Mouse (Mus musculus) kidney, embryonic 16.5 days (tissue): ENCODE measurements around the gene Gpsm3. TPM values are rescaled to one million over a fixed set of nuclear protein-coding genes. Genes with fewer than 3 reads are reported as not detected.

Experiments used
- ATAC-seq: fragments of 200-750 bp; cut with Nextera tagmentation; 2 replicates; pipeline ENCODE4 v1.8.0; 2017; ENCODE audit warnings: moderate TSS enrichment; ENCODE audit not compliant: low FRiP score, low TSS enrichment
- H3K27ac ChIP-seq: fragments of 300-500 bp; sonication (generic); 2 replicates; pipeline ENCODE4 v1.5.1; 2014; ENCODE audit warnings: low read length
- H3K27me3 ChIP-seq: fragments of 300-500 bp; sonication (generic); 2 replicates; pipeline ENCODE4 v1.6.1; 2014; ENCODE audit warnings: low read length, control low read depth, mixed read lengths; ENCODE audit not compliant: insufficient read depth
- H3K36me3 ChIP-seq: fragments of 300-500 bp; sonication (generic); 2 replicates; pipeline ENCODE4 v1.6.1; 2014; ENCODE audit warnings: low read length, control low read depth, mixed read lengths; ENCODE audit not compliant: insufficient read depth
- H3K4me1 ChIP-seq: fragments of 300-500 bp; sonication (generic); 2 replicates; pipeline ENCODE4 v1.6.1; 2014; ENCODE audit warnings: low read length, control low read depth, mixed read lengths; ENCODE audit not compliant: insufficient read depth
- H3K4me2 ChIP-seq: fragments of 300-500 bp; sonication (generic); replicated peaks from 2 replicates; pipeline ENCODE4 v1.6.1; 2014; ENCODE audit warnings: low read depth, low read length
- H3K4me3 ChIP-seq: fragments of 300-500 bp; sonication (generic); 2 replicates; pipeline ENCODE4 v1.5.1; 2014; ENCODE audit warnings: mild to moderate bottlenecking, low read length
- H3K9ac ChIP-seq: fragments of 300-500 bp; sonication (generic); replicated peaks from 2 replicates; pipeline ENCODE4 v1.6.1; 2014; ENCODE audit warnings: low read length
- H3K9me3 ChIP-seq: fragments of 300-500 bp; sonication (generic); 2 replicates; pipeline ENCODE4 v1.6.1; 2016; ENCODE audit warnings: low read length, control low read depth
- WGBS: fragments of 180-500 bp; shearing (Covaris S2); extraction: QIAGEN DNeasy Blood & Tissue Kit; methylation state at CpG from one replicate; pipeline ENCODE4 v1.1.7; 2014; 5-methylcytosine and 5-hydroxymethylcytosine counted together
- polyA plus RNA-seq: library from polyadenylated mRNA; unstranded; fragments of >200 nt; fragmentation: Nextera tagmentation; extraction: Ambion mirVana; gene quantifications from 2 replicates; pipeline ENCODE4 v1.2.1, GENCODE M21; 2015

Gene Gpsm3
- polyA plus RNA-seq, 1 experiment from 2014 or later, result 21.5 TPM

DNA sequence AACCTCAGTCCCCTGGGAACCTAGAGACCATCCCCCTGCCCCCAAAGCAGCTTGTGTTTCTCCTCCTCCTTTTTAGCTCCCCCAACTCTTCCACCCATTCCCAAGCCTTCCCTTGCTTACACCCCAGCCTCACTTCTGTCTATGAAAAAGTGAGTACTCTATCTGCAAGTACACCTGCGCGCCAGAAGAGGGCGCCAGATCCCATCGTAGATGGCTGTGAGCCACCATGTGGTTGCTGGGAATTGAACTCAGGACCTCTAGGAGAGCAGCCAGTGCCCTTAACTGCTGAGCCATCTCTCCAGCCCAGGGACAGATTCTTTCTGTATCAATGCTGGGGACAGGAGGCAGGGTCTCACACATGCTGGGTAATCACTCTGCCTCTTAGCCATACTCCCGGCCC lies 17.7 kb upstream of the Gpsm3 start:
- no peaks in the 10 kb centered on the region for H3K36me3 ChIP-seq
- H3K9me3 ChIP-seq, result no peaks in the 10 kb centered on the region
- no peak overlapping the region for H3K4me3 ChIP-seq
- ATAC-seq, result no peak
- 0 out of 2 replicates have a peak, but pooled peaks cover 2% of the 10 kb centered on the region for H3K4me1 ChIP-seq
- no peaks in the 10 kb centered on the region for H3K27me3 ChIP-seq
- H3K27ac ChIP-seq, result no peak overlapping the region
- no peak overlapping the region for H3K9ac ChIP-seq
- no peak overlapping the region for H3K4me2 ChIP-seq
- 19% methylated on average over 5 of the region's 5 CpGs for WGBS

DNA sequence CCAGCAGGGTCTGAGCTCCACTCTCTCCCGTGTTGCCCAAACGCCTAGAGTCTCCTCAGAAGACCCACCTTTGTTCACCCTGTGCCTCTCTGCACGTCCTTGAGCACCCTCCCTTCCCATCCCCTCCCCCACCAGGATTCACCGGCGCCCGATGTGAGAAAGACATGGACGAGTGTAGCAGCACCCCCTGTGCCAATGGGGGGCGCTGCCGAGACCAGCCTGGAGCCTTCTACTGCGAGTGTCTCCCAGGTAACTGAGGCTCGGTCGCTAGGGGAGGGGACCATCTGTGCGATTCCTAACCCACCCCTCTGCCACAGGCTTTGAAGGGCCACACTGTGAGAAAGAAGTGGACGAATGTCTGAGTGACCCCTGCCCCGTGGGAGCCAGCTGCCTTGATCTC lies 17.2 kb upstream of the Gpsm3 start:
- Histone ChIP-seq H3K4me1 (no peaks in the 10 kb centered on the region), H3K36me3 (no peaks in the 10 kb centered on the region), H3K27ac (no peak overlapping the region), H3K4me3 (no peak overlapping the region), H3K27me3 (no peaks in the 10 kb centered on the region), H3K9me3 (no peaks in the 10 kb centered on the region), H3K4me2 (no peak overlapping the region), H3K9ac (no peak overlapping the region)
- no peak for ATAC-seq
- WGBS, result 16% methylated on average over 15 of the region's 15 CpGs

DNA sequence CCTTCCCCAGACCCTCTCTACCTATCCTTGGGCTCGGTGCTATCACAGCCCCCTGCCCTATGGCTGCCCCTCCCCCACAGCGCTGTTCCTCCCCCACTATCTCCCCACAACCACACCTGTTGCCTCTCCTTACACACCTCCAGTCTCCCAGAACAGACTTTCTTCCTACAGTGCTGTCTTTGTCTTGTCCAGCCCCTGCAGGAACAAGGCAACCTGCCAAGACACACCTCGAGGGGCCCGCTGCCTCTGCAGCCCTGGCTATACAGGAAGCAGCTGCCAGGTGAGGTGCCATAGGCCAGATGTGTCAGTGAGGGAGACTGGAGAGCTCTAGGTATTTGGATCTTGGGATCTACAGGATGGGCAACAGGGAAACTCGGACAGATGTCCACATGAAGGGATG lies 13.0 kb upstream of the Gpsm3 start:
- H3K9ac ChIP-seq, result no peak overlapping the region
- ATAC-seq, result no peak
- WGBS, result 69% methylated on average over 5 of the region's 5 CpGs
- no peaks in the 10 kb centered on the region for H3K4me1 ChIP-seq
- no peak overlapping the region for H3K4me3 ChIP-seq
- H3K9me3 ChIP-seq, result no peaks in the 10 kb centered on the region
- H3K4me2 ChIP-seq, result no peak overlapping the region
- no peak overlapping the region for H3K27ac ChIP-seq
- no peaks in the 10 kb centered on the region for H3K36me3 ChIP-seq
- H3K27me3 ChIP-seq, result no peaks in the 10 kb centered on the region

DNA sequence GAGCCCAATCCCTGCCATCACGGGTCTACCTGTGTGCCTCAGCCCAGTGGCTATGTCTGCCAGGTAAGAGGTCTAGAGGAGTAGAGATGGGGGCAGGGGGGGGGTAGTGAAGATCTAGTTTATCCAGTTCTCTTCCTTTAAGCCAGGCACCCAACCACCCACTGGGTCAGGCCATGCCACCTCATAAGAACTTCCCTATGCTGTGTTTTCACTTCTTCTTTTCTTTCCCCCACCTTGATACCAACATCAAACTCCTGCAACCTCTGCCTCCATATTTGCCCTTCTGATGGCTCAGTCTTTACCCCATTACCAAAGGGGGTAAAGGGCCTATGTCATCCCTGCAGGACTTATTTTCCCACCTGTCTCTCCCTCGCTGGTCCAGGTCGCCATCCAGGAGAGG lies 11.5 kb upstream of the Gpsm3 start:
- H3K36me3 ChIP-seq, result no peaks in the 10 kb centered on the region
- H3K9ac ChIP-seq, result no peak overlapping the region
- H3K4me1 ChIP-seq, result no peaks in the 10 kb centered on the region
- no peak for ATAC-seq
- no peak overlapping the region for H3K27ac ChIP-seq
- H3K4me2 ChIP-seq, result no peak overlapping the region
- no peaks in the 10 kb centered on the region for H3K9me3 ChIP-seq
- H3K27me3 ChIP-seq, result no peaks in the 10 kb centered on the region
- H3K4me3 ChIP-seq, result no peak overlapping the region
- WGBS, result 96% methylated on average over 3 of the region's 3 CpGs

DNA sequence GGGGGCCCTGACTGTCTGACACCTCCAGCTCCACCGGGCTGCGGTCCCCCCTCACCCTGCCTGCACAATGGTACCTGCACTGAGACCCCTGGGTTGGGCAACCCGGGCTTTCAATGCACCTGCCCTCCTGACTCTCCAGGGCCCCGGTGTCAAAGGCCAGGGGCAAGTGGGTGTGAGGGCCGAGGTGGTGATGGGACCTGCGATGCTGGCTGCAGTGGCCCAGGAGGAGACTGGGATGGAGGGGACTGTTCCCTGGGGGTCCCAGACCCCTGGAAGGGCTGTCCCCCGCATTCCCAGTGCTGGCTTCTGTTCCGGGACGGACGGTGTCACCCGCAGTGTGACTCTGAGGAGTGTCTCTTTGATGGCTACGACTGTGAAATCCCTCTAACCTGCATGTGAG lies 7.1 kb upstream of the Gpsm3 start:
- Histone ChIP-seq H3K4me2 (no peak overlapping the region), H3K4me3 (no peak overlapping the region), H3K36me3 (no peaks in the 10 kb centered on the region), H3K9ac (no peak overlapping the region), H3K27me3 (no peaks in the 10 kb centered on the region), H3K4me1 (peaks cover 9% of the 10 kb centered on the region), H3K9me3 (no peaks in the 10 kb centered on the region), H3K27ac (no peak overlapping the region)
- no peak for ATAC-seq
- 84% methylated on average over 12 of the region's 12 CpGs for WGBS

DNA sequence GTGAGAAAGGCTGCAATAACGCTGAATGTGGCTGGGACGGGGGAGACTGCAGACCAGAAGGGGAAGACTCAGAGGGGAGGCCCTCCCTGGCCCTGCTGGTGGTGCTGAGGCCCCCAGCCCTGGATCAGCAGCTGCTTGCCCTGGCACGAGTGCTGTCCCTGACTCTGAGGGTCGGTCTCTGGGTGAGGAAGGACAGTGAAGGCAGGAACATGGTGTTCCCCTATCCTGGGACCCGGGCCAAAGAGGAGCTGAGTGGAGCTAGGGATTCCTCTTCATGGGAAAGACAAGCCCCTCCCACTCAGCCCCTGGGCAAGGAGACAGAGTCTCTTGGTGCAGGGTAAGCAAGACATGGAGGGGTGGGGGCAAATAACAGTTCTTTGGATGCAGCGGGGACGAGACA lies 6.2 kb upstream of the Gpsm3 start:
- Histone ChIP-seq H3K9me3 (no peaks in the 10 kb centered on the region), H3K27me3 (no peaks in the 10 kb centered on the region), H3K4me3 (no peak overlapping the region), H3K27ac (no peak overlapping the region), H3K4me2 (no peak overlapping the region), H3K36me3 (no peaks in the 10 kb centered on the region), H3K4me1 (peaks cover 15% of the 10 kb centered on the region), H3K9ac (no peak overlapping the region)
- ATAC-seq, result no peak
- WGBS, result 64% methylated on average over 7 of the region's 7 CpGs

DNA sequence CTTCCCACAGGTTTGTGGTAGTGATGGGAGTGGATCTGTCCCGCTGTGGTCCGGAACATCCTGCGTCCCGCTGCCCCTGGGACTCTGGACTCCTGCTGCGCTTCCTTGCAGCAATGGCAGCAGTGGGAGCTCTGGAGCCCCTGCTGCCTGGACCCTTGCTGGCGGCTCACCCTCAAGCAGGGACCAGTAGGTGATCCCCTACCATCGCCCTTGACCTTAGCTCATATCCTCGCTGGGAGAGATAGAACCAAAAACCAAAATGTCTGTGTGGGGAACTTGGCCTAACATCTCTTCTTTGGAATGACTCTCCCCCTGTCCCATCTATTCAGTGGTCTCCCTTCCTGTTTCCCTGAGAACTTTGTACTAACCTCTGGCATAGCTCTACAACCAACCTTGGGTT lies 5.8 kb upstream of the Gpsm3 start:
- H3K9me3 ChIP-seq, result no peaks in the 10 kb centered on the region
- H3K9ac ChIP-seq, result no peak overlapping the region
- H3K27ac ChIP-seq, result no peak overlapping the region
- no peaks in the 10 kb centered on the region for H3K36me3 ChIP-seq
- no peak overlapping the region for H3K4me2 ChIP-seq
- H3K4me1 ChIP-seq, result peaks cover 19% of the 10 kb centered on the region
- no peak overlapping the region for H3K4me3 ChIP-seq
- WGBS, result 88% methylated on average over 8 of the region's 8 CpGs
- H3K27me3 ChIP-seq, result no peaks in the 10 kb centered on the region
- no peak for ATAC-seq

DNA sequence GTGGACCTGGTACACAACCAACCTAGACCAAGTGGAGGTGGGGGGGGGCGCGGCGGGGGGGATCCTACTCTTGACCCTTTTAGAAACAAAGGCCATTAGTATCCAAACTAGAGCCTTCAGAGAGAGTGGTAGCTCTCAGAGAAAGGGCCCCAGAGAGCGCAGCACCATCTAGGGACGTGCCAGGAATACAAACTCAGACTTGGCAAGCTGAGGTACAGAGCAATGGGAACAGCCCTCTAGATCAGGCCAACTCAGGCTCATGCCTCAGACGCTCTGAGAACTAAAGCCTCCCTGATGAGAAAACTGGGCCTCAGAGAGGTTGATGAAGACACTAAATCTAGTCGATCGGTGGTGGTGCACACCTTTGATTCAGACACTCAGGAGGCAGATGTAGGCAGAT lies 4.5 kb upstream of the Gpsm3 start:
- no peak overlapping the region for H3K4me2 ChIP-seq
- H3K4me3 ChIP-seq, result no peak overlapping the region
- H3K27me3 ChIP-seq, result no peaks in the 10 kb centered on the region
- no peak overlapping the region for H3K27ac ChIP-seq
- no peak overlapping the region for H3K9ac ChIP-seq
- 94% methylated on average over 8 of the region's 8 CpGs for WGBS
- ATAC-seq, result no peak
- peaks cover 32% of the 10 kb centered on the region for H3K4me1 ChIP-seq
- H3K9me3 ChIP-seq, result no peaks in the 10 kb centered on the region
- no peaks in the 10 kb centered on the region for H3K36me3 ChIP-seq

DNA sequence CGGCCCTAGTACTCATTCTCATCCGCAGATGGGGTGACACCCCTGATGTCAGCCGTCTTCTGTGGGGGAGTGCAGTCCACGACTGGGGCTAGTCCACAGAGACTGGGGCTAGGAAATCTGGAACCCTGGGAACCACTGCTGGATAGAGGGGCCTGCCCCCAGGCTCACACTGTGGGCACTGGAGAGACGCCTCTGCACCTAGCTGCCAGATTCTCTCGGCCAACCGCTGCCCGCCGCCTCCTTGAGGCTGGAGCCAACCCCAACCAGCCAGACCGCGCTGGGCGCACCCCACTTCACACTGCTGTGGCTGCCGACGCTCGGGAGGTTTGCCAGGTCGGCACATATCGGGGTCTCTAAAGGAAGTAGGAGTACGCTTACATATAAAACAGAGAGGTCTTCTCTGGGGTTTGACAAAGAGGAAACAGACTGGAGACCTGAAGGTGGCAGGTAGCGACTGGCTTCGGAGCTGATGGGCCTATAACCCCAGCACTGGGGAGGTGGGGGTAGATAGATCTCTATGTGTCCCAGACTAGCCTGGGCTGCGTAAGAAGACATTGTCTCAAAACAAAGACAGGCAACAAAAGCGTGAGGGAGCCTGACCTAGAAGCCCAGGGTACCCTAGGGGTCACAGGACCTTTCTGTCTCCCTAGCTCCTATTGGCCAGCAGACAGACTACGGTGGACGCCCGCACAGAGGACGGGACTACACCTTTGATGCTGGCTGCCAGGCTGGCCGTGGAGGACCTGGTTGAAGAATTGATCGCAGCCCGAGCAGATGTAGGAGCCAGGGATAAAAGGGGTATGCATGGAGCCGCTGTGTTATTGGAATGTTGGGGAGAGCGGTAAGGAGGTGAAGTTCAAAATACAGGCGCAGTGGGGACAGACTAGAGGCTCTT lies 3.5 kb upstream of the Gpsm3 start:
- Histone ChIP-seq H3K4me2 (peak overlapping the region; percentile 95), H3K27me3 (no peaks in the 10 kb centered on the region), H3K4me3 (peak overlapping the region; percentile 68), H3K9me3 (no peaks in the 10 kb centered on the region), H3K4me1 (peaks cover 42% of the 10 kb centered on the region), H3K9ac (peak overlapping the region; percentile 84), H3K36me3 (no peaks in the 10 kb centered on the region), H3K27ac (peak overlapping the region; percentile 98)
- ATAC-seq, result 0 out of 2 replicates have a peak, but pooled peaks have one; percentile 0
- 28% methylated on average over 32 of the region's 32 CpGs for WGBS

DNA sequence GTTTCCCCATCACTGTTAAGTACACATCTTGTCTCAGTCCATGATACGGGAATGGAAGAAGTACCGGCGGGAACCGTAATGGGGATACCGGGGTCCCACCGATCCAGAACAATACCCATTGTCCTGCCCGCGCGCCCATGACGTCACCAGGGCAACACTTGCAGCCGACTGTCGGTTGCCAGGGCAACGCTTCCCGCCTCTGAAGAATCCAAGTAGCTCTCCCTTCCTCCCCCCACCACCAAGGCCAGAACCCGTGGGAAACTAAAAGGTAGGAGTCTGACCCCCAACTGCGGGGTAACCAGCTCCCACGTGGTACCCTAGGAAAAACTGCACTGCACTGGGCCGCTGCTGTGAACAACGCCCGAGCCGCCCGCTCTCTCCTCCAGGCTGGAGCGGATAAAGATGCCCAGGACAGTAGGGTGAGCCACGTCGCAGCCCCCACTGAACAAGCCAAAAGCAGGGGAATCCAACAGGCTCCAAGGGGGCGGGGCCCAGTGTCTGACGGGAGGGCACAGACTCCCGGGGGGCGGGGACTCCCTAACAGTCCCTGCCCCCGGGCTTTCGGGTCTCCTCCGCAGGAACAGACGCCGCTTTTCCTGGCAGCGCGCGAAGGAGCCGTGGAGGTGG lies 2.7 kb upstream of the Gpsm3 start:
- Histone ChIP-seq H3K27ac (peak overlapping the region; percentile 98), H3K4me3 (peak overlapping the region; percentile 68), H3K9me3 (no peaks in the 10 kb centered on the region), H3K9ac (peak overlapping the region; percentile 84), H3K4me2 (peak overlapping the region; percentile 95), H3K4me1 (peaks cover 48% of the 10 kb centered on the region), H3K27me3 (no peaks in the 10 kb centered on the region), H3K36me3 (no peaks in the 10 kb centered on the region)
- WGBS, result under 1% methylated on average over 38 of the region's 38 CpGs
- ATAC-seq, result peak; percentile 78
